Mouse (Mus musculus) right cerebral cortex, postnatal 10 days (tissue): ENCODE measurements around the gene Naxd.
"Not testable (repeated sequence)": the region's sequence is repeated elsewhere in the genome, so short reads cannot be mapped to it uniquely, and the experiment has no call there.

Experiments used
- DNase-seq, 2 experiments: peaks; one replicate each; pipeline ENCODE4 v3.0.0; 2021; ENCODE audit warnings: low spot score in 2 of 2

The Naxd gene

DNA sequence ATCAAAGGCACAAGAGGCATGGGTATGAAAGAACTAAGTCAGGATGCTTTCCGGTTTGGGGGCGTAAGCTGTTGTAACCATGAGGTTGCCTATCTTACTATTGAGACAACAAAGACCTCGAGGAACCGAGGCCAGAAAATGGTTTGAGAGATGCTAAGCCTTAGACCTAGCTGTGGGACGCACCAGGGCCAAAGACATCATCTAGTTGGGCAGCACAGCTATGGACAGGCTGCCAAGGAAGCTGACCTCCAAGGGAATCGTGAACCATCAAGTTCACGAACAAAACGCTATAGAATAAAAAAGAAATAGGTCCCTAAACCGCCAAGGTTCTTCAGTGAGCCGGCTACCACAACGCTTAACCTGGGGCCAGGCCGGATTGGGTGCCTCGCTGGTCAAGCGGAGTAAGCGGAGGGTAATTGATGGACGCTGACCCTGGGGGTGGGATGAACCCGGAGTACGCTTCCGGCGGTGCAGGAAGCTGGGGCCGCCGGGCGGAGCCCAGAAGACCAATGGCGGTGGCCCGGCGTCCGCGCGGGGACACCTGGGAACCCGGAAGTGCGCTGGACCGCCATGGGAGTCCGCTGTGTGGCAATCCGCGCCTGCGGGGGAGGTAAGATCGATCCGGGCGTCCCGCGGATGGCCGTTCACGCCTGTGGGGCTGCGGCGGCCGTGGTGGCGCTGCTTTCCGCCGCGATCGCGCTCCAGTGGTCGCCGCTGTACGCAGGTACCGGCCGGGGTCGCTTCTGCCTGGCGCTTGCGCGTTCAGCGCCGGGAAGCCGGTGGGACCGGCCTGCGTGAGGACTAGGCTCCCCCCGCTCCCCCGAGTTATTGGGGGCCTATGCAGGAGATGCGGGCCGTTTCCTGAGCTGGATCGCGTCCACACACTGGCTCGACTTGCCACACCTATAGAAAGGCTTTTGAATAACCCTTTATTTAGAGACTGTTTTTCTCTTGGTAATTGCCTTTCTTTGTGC, at the start of gene Naxd:
Gene Naxd (plus strand): TSS at position 490 of the 974 bp plus-strand sequence.
- DNase-seq: peak; percentile 94

DNA sequence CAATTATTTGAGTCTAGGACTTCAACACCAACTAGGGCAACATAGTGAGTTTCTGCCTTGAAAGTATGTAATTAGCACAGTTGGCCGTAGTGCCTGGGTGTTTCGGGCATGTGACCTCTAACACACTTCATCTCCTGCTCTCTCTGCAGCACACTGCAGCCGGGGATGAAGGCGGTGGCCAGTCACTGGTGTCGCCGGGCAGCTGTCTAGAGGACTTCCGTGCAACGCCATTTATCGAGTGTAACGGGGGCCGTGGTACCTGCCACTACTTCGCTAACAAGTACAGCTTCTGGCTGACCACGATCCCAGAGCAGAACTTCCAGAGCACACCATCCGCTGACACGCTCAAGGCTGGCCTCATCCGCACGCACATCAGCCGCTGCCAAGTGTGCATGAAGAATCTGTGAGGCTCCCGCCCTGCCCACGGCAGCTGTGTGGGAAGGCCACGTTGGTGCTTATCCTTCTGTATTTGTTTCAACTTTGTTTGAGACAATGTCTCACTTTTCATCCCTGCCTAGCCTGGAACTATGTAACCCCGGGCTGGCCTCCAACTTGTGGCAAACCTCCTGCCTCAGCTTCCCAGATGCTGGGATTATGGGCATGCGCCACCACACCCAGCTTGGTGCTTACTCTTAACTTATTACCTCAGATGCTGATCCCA, 49.3 kb upstream of the Naxd start:
- no peak for DNase-seq

DNA sequence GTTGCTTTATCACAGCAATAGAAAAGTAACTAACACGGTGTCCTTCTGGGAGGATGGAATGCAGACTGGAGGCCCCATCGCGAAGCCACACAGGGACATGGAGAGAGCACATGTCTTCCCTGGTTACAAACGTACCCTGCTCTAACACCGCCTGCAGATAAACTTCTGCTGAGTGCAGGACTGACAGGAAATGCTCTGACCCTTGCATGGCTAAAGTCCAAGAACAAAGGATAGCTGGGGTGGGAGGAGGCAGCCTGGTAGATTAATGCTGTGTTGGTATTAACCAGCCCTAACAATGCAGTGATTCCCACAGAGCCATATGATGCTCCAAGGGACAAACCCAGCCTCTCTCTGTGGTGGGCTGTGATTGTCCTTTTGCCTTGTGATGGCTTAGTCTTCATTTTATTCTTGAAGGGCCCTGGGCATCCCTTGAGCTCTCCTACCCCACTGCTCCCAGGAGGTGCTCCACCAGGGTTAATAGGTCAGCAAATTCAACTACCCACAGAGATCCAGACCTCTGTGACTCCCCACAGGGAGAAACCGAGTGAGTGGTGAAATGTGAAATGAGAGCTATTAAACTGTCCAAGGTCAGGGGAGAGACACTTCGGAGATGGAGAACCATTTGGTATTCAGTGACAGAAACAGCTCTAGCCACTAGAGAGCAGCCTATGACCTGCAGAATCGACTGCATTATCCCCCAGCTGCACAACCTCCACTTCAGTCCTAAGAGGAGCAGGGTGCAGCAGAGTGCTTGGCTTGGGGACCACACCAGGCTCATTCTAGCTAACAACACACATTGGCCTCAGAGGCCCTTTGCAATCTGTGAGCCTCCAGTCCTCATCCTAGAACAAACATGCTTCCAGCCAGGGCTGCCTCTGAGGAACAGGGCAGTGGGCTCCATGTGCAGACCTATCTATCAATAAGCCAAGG, 46.9 kb upstream of the Naxd start:
- DNase-seq: peak; percentile 49 to 52

DNA sequence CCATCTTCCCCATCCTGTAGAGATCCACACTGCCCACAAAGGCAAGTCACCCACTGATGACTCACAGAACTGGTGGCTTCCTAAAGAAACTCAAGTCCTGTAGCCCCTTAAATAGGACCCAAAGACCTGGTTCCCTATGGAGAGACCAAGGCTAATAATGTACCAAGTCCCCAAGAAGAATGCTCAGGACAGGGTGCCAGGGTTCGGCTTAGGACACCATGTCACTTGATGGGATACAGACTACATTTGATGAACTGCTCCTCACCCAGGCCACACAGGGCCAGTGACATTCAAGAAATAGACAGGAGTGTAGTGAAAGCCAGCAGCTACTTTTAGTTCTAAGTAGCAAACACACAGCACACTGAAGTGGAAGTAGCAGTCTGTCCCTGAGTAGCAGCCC, 45.2 kb upstream of the Naxd start:
- DNase-seq: no peak

DNA sequence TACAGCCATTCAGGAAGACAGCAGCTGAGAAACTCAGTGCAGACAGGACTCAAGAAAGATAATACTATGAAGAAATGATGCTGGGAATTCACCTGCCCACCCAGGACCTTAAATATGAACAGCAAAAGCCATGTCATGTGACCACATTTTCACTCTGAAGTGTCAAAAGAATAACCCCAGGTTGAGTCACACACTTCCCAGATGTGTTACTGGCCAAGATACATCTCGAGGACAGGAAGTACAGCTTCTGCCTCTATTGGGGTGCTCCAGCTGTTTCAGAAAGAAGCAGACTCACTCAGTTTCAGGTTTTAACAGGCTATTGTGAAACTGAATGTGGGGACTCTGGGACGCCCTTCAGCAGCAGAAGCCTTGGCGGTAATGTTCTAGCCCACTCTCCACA, 44.7 kb upstream of the Naxd start:
- DNase-seq: no peak

DNA sequence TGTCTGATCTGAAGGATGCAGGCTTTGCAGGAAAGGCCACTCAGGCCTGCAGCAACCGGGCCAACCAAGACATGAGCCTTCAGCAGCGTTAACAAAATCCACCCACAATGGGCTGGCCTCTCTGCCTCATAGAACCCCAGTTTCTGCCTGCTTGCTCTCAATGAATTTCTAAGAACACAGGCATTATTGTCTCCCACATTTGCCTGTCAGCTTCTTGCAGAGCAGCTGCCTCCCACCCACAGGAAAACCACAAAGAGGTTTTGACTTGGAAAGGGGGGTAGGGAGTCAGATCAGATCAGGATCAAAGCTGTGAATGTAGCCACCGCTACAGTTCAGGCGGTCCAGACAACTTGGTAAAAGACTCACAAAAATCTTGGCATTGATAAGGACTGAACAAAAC, 44.3 kb upstream of the Naxd start:
- no peak for DNase-seq

DNA sequence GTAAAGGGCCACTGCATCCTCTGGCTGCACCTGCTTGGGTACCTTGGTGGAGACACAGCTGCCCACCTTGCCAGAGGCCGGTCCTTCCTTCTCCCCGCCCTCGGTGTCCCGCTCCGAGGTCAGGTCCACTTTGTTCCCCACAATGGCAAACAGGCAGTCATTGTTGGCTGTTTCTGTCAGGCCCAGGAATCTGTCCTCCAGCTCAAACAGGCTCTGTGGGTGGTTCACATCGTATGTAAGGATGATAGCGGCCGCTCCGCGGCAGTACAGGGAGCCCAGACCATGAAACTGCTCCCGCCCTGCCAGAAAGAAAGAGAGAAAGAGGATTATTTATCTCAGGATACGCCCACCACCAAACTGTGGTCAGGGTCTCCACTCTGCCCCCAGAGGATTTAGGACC, 43.1 kb upstream of the Naxd start:
- DNase-seq: no peak

DNA sequence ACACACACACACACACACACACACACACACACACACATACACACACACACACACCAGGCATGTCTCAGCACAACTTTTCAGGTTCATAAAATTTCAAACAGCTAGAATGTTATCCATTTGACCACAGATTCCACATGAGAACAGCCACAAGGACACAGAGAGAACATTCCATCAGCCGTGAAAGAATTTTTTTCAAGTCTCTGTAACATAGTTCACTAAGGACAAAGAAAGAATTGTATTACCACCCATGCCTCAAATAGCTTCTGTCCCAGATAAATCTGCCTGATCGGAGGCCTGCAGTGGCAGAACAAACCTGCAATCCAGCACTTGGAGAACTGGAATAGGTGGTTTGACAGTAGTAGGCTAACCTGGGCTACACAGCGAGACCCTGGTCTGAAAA, 40.0 kb upstream of the Naxd start:
- DNase-seq: no peak

DNA sequence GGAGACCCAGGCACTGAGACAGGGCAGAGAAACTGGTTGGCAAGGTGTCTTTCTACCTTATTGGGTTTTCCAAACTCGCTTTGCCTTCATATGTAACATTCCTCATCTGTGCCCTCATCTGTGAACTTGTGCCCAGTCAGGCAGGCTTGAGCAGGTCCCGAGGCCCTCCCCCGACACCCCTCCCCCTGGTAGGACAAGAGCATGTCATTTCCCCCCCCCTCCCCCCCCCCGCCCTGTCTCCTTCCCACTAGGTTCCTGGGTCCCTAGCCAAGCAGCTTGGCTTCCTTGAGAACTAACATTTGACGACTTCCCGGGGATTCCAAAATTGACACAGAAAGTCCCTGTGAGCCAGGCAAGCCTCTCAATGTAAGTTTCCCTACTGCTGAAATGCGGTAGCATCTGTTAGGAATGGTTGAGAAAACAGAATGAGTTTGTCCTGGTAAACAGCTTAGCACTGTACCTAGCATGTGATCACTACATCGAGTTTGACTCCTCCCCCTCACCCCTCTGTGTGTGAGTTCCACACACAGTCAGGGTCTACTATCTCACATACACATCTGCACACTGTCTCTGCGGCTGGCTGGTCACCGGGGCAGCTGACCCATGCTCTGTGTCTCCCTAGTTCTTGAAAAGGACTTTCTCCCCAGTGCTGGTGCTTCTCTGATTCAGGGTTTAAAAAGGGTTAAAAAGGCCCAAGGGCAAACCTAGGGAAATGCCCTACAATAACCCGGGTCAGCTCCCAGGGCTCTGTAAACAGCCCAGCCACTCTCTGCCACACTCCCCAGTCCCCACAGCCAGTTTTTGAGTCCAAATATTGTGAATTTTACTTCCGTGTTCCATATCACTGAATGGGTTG, 39.1 kb upstream of the Naxd start:
- DNase-seq: no peak

DNA sequence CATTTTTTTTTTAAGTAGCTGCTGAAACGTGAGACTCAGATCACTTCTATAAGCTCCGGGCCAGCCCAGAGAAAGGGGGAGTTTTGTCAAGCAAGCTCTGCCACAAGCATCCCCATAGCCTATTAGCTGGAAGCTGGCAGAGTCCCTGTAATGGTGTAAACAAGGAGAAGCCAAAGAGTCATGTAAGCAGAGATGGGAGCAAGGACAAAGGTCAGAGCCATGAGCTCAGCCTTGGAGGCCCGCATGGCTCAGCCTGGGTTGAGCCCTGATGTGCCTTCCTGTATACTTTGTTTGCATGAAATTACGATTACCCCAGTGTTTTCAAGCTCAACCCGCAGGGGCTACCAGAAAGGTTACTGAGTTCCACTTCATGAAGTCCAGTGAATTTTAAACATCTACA, 38.3 kb upstream of the Naxd start:
- DNase-seq: no peak

DNA sequence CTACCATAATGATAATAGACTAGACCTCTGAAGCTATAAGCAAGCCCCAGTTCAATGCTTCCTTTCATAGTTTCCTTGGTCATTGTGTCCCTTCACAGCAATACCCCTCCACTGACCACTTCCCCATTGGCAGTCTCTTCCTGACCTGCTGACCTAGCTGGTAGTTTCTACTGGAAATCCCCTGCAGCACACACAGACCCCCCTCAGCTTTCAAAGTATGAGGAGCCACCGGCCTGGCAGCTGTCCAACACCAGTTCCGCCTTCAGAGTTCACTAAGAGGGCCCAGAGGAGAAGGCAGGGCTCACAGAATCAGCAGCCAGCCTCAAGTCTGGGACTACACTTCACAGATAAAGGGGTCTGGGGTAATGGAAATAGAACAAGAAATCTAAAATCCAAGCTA, 36.4 kb upstream of the Naxd start:
- peak; percentile 63 to 78 for DNase-seq

DNA sequence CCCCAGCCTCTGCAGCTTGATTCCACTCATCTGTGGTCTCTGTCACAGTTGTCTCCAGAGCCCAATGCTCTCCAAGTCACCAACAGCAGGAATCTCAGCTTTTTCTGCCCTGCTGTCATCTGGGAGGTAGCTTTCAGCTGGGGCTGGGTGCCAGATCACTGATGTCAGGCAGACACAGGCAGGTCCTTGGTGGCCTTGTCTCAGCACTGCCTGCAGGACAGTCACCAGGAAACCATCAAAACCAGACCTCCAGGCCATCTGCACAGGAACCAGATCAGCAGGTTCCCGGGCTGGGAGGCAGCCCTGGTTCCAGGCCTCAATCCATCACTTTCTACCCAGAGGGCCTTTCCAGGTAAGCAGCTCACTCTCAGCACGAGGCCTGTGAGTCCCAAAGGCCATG, 35.5 kb upstream of the Naxd start:
- no peak for DNase-seq

DNA sequence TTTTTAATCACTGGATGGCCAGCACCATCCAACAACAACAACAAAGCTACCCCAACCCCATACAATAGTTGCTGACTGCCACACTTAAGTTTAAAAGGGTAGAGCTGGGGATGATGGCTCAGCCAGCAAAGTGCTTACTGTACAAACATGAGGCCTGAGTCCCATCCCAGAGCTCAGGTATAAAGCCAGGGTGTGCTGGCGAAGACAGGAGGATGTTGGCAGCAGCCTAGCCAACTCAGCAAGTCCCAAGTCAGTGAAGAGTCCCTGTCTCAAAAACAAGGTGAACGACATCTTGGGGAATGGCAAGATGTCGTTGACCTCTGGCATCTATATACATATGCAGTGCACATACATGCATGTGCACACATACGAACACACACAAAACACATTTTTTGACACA, 34.7 kb upstream of the Naxd start:
- DNase-seq: no peak

DNA sequence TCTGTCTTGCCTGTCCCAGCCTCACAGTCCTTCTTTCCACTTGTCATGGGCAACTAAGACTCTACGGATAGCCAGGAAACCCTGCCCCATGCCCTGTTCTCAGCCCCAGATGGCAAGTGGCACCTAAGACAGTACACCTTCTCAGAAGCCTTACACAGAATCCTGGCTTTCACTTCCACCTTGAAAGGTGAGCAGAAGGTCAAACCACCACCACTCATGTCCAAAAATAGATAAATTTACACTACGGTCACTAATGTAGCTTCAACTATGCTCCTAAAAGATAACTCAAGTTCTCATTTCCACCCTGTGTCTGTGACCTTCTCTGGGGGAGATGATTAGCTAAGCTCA, 33.8 kb upstream of the Naxd start:
- DNase-seq: no peak

DNA sequence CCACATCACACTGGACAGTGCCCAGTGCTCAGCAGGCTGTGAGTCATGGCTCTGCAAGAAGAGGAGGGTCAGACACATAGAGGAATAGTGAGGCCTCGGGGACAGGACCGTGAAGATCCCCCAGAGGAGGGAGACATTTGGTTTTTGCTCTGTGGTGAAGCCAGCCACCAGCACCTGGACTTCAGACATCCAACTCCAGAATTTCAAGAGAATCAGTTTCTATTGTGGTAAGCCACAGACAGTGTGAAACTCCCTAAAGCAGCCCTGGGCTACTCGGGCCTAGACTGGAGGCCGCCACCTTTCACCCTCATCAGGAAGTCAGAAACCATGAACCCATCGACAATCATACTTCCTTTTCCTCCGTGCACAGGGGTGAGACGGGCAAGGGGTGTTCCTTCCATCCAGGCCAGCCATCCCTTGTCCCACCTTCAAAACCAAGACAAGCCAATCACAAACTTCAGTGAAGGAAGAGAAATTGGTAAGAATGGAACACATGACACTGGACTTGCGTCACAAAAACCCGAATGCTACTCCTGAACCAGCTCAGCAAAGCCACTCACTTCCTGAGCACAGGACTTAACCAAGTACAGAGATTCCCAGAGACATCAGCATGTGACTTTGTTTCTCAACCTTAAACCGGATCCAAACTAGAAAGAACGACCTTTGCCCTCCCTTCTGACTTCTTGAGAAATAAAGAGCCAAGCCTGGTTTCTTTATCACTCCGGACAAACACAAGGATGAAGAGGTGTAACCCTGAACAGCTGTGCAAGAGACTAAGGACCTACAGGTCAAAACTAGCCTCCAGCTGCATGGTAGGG, 33.2 kb upstream of the Naxd start:
- no peak for DNase-seq

DNA sequence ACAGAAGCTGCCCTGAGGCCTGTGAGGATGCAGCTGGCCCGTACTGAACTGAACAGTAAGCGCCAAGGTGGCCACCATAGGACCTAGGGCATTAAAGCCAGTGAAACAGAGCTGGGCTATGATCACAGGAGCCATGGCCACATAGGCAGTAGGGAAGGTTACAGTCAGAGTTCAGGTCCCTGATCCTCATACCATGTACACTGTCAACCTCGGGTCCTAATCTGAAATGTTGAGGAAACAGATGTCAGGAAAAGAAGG, 32.7 kb upstream of the Naxd start:
- DNase-seq: no peak

DNA sequence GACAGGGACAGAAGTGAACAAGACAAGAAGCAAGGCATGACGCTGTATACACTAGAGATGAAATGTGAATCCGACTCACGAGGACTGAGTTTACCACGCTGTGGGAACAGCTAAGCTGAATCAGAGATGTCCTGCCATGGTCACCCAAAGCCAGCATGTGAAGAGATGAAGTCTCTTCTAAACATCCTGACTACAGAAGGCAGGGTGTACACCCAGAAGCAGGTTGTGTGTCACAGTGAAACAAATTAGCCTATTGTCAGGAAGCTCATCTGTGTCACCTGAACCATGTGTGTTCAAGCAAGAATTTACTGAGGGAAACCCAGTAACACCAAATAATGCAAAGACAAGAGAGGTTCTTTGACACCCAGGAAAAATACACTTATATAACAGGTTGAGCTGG, 31.7 kb upstream of the Naxd start:
- DNase-seq: no peak

DNA sequence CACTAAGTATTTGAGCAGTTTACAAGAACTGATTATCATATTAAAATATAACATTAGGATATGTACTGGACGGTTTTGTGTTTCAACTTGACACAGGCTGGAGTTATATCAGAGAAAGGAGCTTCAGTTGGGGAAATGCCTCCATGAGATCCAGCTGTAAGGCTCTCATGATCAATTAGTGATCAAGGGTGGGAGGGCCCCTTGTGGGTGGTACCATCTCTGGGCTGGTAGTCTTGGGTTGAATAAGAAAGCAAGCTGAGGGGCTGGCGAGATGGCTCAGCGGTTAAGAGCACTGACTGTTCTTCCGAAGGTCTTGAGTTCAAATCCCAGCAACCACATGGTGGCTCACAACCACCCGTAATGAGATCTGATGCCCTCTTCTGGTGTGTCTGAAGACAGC, 30.8 kb upstream of the Naxd start:
- DNase-seq: not testable (repeated sequence)

DNA sequence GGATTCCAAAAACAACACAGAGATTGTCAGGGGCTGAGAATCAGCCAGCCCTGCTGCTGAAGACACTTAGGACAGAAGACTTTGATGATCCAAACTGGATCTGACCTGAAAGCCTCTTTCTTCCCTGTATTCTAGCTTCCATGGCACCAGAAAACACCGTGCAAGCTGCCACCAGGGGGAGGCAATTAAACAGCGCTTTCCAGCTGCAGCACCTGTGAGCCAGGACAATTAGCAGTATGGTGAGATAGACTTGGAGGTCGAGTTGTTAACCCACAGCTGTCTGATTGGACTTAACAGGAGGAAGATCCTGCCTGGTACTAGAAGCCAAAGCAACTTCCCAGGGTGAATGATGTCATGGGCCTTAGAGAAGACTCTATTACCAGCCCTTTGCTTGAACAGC, 28.2 kb upstream of the Naxd start:
- peak in 1 of 2 experiments; percentile 55 for DNase-seq

DNA sequence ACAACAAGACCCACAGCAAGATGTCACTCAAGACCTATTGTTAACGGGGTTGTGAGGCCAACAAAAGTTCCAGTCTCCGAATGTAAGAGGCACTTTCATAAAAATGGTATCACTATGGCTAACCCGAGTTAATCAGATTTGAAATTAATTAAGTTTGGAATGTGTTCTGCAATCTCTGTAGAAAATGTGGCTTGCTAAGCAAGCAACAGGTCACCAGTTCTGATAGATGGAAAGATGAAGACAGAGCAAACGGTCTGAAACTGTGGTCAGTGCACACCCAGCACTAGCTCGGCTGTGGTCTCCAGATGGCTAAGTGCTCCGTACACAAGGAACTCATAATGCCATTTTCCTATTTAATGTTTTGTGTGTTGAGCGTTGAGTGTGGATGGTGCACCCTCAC, 26.6 kb upstream of the Naxd start:
- no peak for DNase-seq

DNA sequence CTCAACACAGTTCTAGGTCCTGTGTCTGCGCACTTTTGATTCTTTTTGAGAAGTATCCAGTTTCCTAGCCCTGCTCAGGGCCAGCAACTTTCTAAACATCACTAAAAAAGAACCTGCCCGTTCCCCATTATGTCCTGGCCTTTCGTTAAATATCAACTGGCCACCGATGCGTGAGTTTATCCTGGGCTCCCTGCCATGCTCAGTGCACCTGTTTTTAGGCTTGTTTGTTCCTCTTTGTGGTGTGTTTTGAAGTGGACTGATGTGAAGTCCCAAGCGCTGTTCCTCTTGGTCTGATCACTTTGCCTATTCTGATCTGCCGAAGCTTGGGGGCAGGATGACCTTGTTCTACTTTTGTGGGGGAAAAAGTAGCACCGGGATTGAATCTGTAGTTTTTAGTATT, 26.0 kb upstream of the Naxd start:
- no peak for DNase-seq
